Mouse (Mus musculus): Measurements from ENCODE around the gene Uevld.

DNA sequence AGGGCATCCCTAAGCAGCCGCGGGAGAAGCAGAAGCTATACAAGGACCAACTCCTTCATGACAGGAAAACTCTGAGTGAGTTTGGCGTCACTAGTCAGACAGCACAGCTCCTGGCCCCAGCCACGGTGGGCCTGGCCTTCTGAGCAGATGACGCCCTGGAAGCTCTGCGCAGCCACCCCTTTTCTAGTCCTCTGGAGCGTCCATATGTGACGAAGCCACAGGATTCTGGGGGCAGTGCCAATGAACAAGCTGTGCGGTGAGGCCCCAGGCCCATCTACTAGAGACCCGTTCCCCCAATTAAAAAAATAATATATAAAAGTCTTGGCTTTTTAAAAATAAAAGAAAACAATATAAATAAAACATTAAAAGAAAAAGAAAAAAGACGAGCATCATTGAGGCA, 17.1 kb upstream of the Uevld start:
- TF ChIP-seq CTCF (IDR thresholded peaks at IDR 0.05; ENCODE audit: low read depth, low read length), result no peak
- no peak for TF ChIP-seq POLR2A (IDR thresholded peaks at IDR 0.05; ENCODE audit: borderline replicate concordance, low read depth, low read length)

All from bone marrow macrophage, adult 2 months (primary cell).